Mouse (Mus musculus): ENCODE data around the gene Mfsd4b1. TPM values are rescaled to one million over a fixed set of nuclear protein-coding genes. Genes with fewer than 3 reads are reported as not detected.

The Mfsd4b1 gene
- total and polyA plus RNA-seq, 3 experiments: 0.62 to 3.1 (median 3.0) TPM

- DNase-seq: peak; percentile 97
Measured at GRCm38 (mm10) chr10:39959761-39960440, 65.2 kb downstream of the Mfsd4b1 start, which contains the start of gene Mfsd4b3. TSS of gene Mfsd4b3 (minus strand) at chr10:39960153.

GRCm38 (mm10) chr10:39958266-39958665 is 66.8 kb downstream of the Mfsd4b1 start:
- no peak for DNase-seq

- no peak for DNase-seq
Measured at GRCm38 (mm10) chr10:39956340-39956878, 68.7 kb downstream of the Mfsd4b1 start.

- no peak for DNase-seq
Measured at GRCm38 (mm10) chr10:39955163-39955562, 69.9 kb downstream of the Mfsd4b1 start.

Other genes starting within 250 kb of the Mfsd4b1 start
- 10 to 100 TPM in 1 of 2 experiments, 1 to 10 TPM in 1; 5.0 to 11.5 TPM for gene Mfsd4b4, start 126.0 kb downstream of the Mfsd4b1 start, total RNA-seq (2021)
- gene Mfsd4b4, start 126.0 kb downstream of the Mfsd4b1 start, polyA plus RNA-seq (2012; rRNA removed): 2.6 and 2.8 TPM in 2 replicates
- gene Mfsd4b2, start 98.3 kb downstream of the Mfsd4b1 start, total RNA-seq (2021): under 1 TPM; 0.32 to 0.41 TPM
- 0.03 TPM in 1 of 2 replicates, not detected in the other for gene Mfsd4b2, start 98.3 kb downstream of the Mfsd4b1 start, polyA plus RNA-seq (2012; rRNA removed)
- 1 to 10 TPM; 3.9 to 9.7 TPM for gene Mfsd4b3, start 65.1 kb downstream of the Mfsd4b1 start, total RNA-seq (2021)
- 2.0 and 2.9 TPM in 2 replicates for gene Mfsd4b3, start 65.1 kb downstream of the Mfsd4b1 start, polyA plus RNA-seq (2012; rRNA removed)
- 1 to 10 TPM; 1.0 to 1.2 TPM for gene Mfsd4b5, start 38.6 kb downstream of the Mfsd4b1 start, total RNA-seq (2021)
- 0.40 and 0.43 TPM in 2 replicates for gene Mfsd4b5, start 38.6 kb downstream of the Mfsd4b1 start, polyA plus RNA-seq (2012; rRNA removed)
- gene Slc16a10, start 117.0 kb upstream of the Mfsd4b1 start, total RNA-seq (2021): 10 to 100 TPM; 21.1 to 24.2 TPM
- gene Slc16a10, start 117.0 kb upstream of the Mfsd4b1 start, polyA plus RNA-seq (2012; rRNA removed): 6.8 and 11.5 TPM in 2 replicates
- gene Rpf2, start 221.8 kb upstream of the Mfsd4b1 start, total RNA-seq (2021): 10 to 100 TPM; 23.2 to 27.7 TPM
- gene Rpf2, start 221.8 kb upstream of the Mfsd4b1 start, polyA plus RNA-seq (2012; rRNA removed): 0.61 and 0.97 TPM in 2 replicates
- 10 to 100 TPM; 39.4 to 46.8 TPM for gene Gtf3c6, start 232.8 kb upstream of the Mfsd4b1 start, total RNA-seq (2021)
- gene Gtf3c6, start 232.8 kb upstream of the Mfsd4b1 start, polyA plus RNA-seq (2012; rRNA removed): 3.6 and 4.0 TPM in 2 replicates